Mouse (Mus musculus) lung, embryonic 14.5 days (tissue): ENCODE results near the gene Lamc3. TPM values are rescaled to one million over a fixed set of nuclear protein-coding genes. Genes with fewer than 3 reads are reported as not detected.

Experiments
- ATAC-seq: fragments of 200-750 bp; cut with Nextera tagmentation; 2 replicates; pipeline ENCODE4 v1.8.0; 2017; ENCODE audit warnings: mild to moderate bottlenecking, moderate TSS enrichment, moderate library complexity; ENCODE audit not compliant: insufficient read depth
- DNase-seq: peaks from one replicate; pipeline ENCODE4 v3.0.0-alpha.2; 2015
- H3K27ac ChIP-seq: fragments of 300-500 bp; sonication (generic); 2 replicates; pipeline ENCODE4 v1.5.1; 2014; ENCODE audit warnings: low read depth, mild to moderate bottlenecking, moderate library complexity
- H3K27me3 ChIP-seq: fragments of 300-500 bp; sonication (generic); 2 replicates; pipeline ENCODE4 v1.6.1; 2014; ENCODE audit warnings: low read length, control low read depth; ENCODE audit not compliant: insufficient read depth
- H3K36me3 ChIP-seq: fragments of 300-500 bp; sonication (generic); 2 replicates; pipeline ENCODE4 v1.6.1; 2014; ENCODE audit warnings: control low read depth; ENCODE audit not compliant: insufficient read depth
- H3K4me1 ChIP-seq: fragments of 300-500 bp; sonication (generic); 2 replicates; pipeline ENCODE4 v1.6.1; 2014; ENCODE audit warnings: antibody characterized with exemption, control low read depth; ENCODE audit not compliant: insufficient read depth
- H3K4me2 ChIP-seq: fragments of 300-500 bp; sonication (generic); 2 replicates; pipeline ENCODE4 v1.6.1; 2014; ENCODE audit warnings: mild to moderate bottlenecking
- H3K4me3 ChIP-seq: fragments of 300-500 bp; sonication (generic); 2 replicates; pipeline ENCODE4 v1.5.1; 2014; ENCODE audit warnings: low read depth, low read length
- H3K9ac ChIP-seq: fragments of 300-500 bp; sonication (generic); 2 replicates; pipeline ENCODE4 v1.6.1; 2014
- H3K9me3 ChIP-seq: fragments of 300-500 bp; sonication (generic); 2 replicates; pipeline ENCODE4 v1.6.1; 2016; ENCODE audit warnings: low read depth, low read length, control low read depth
- CTCF ChIP-seq: IDR thresholded peaks from 2 replicates; pipeline ENCODE4 v1.5.1; 2016; ENCODE audit warnings: antibody characterized with exemption, low read depth
- WGBS: fragments of 180-500 bp; shearing (Covaris S2); extraction: QIAGEN DNeasy Blood & Tissue Kit; methylation state at CpG from one replicate; pipeline ENCODE4 v1.1.7; 2014; 5-methylcytosine and 5-hydroxymethylcytosine counted together
- polyA plus RNA-seq: library from polyadenylated mRNA; unstranded; fragments of >200 nt; fragmentation: Nextera tagmentation; extraction: Ambion mirVana; gene quantifications from 2 replicates; pipeline ENCODE4 v1.2.1, GENCODE M21; 2014

The Lamc3 gene
- polyA plus RNA-seq, 1 experiment from 2014 or later = 0.87 TPM

- no peaks in the 10 kb centered on the region for H3K27me3 ChIP-seq
- WGBS = under 1% methylated on average over 66 of the region's 66 CpGs
- no peaks in the 10 kb centered on the region for H3K9me3 ChIP-seq
- H3K9ac ChIP-seq = peak within 1 kb of the TSS; percentile 58
- peak within 1 kb of the TSS; percentile 61 for H3K4me3 ChIP-seq
- no peaks in the 10 kb centered on the region for H3K36me3 ChIP-seq
- peaks cover 3% of the 10 kb centered on the region; the same call in 1 of the 2 replicates for H3K4me1 ChIP-seq
- DNase-seq = peak; percentile 88
- no peak within 1 kb of the TSS for H3K27ac ChIP-seq
- TF ChIP-seq CTCF = peak; percentile 62
- ATAC-seq = peak; percentile 76
- peak within 1 kb of the TSS; percentile 88 for H3K4me2 ChIP-seq
Observed at GRCm38 (mm10) chr2:31950058-31950871, 63.2 kb downstream of the Lamc3 start, which contains the start of gene Aif1l. TSS of gene Aif1l (plus strand) at chr2:31950139.

- Histone ChIP-seq H3K4me1 (peaks cover 3% of the 10 kb centered on the region; the same call in 1 of the 2 replicates), H3K9ac (peak overlapping the region; percentile 58), H3K4me2 (peak overlapping the region; percentile 88), H3K36me3 (no peaks in the 10 kb centered on the region), H3K27ac (no peak overlapping the region), H3K27me3 (no peaks in the 10 kb centered on the region), H3K9me3 (no peaks in the 10 kb centered on the region), H3K4me3 (peak overlapping the region; percentile 61)
- DNase-seq = peak; percentile 21
- WGBS = 17% methylated on average over 9 of the region's 9 CpGs
- TF ChIP-seq CTCF = no peak
- no peak for ATAC-seq
Observed at GRCm38 (mm10) chr2:31950966-31951365, 63.9 kb downstream of the Lamc3 start.

- no peaks in the 10 kb centered on the region for H3K27me3 ChIP-seq
- no peak for TF ChIP-seq CTCF
- WGBS = 84% methylated on average over 10 of the region's 10 CpGs
- H3K36me3 ChIP-seq = no peaks in the 10 kb centered on the region
- DNase-seq (no peak), ATAC-seq (no peak)
- H3K9me3 ChIP-seq = no peaks in the 10 kb centered on the region
- H3K4me3 ChIP-seq = no peak overlapping the region
- no peak overlapping the region for H3K4me2 ChIP-seq
- no peak overlapping the region for H3K27ac ChIP-seq
- H3K9ac ChIP-seq = no peak overlapping the region
- H3K4me1 ChIP-seq = peaks cover 3% of the 10 kb centered on the region; the same call in 1 of the 2 replicates
Observed at GRCm38 (mm10) chr2:31952236-31952635, 65.1 kb downstream of the Lamc3 start.

GRCm38 (mm10) chr2:31952725-31953124 is 65.6 kb downstream of the Lamc3 start:
- no peak overlapping the region for H3K9ac ChIP-seq
- no peak overlapping the region for H3K4me3 ChIP-seq
- H3K4me2 ChIP-seq = no peak overlapping the region
- H3K36me3 ChIP-seq = no peaks in the 10 kb centered on the region
- H3K27me3 ChIP-seq = no peaks in the 10 kb centered on the region
- no peak for TF ChIP-seq CTCF
- ATAC-seq (no peak), DNase-seq (no peak)
- H3K9me3 ChIP-seq = no peaks in the 10 kb centered on the region
- 69% methylated on average over 3 of the region's 3 CpGs for WGBS
- H3K27ac ChIP-seq = no peak overlapping the region
- peaks cover 3% of the 10 kb centered on the region; the same call in 1 of the 2 replicates for H3K4me1 ChIP-seq

- no peak overlapping the region for H3K4me3 ChIP-seq
- no peak overlapping the region for H3K4me2 ChIP-seq
- DNase-seq (peak; percentile 33), ATAC-seq (peak; percentile 36; the same call in 1 of the 2 replicates)
- peak overlapping the region; percentile 46; the same call in 1 of the 2 replicates for H3K27ac ChIP-seq
- WGBS = 44% methylated on average over 8 of the region's 8 CpGs
- peaks cover 3% of the 10 kb centered on the region; the same call in 1 of the 2 replicates for H3K4me1 ChIP-seq
- TF ChIP-seq CTCF = no peak
- no peak overlapping the region for H3K9ac ChIP-seq
- no peaks in the 10 kb centered on the region for H3K27me3 ChIP-seq
- no peaks in the 10 kb centered on the region for H3K9me3 ChIP-seq
- H3K36me3 ChIP-seq = no peaks in the 10 kb centered on the region
Observed at GRCm38 (mm10) chr2:31953687-31954086, 66.6 kb downstream of the Lamc3 start.

GRCm38 (mm10) chr2:31954779-31955181 is 67.7 kb downstream of the Lamc3 start:
- no peak for TF ChIP-seq CTCF
- no peaks in the 10 kb centered on the region for H3K9me3 ChIP-seq
- H3K27me3 ChIP-seq = no peaks in the 10 kb centered on the region
- peaks cover 3% of the 10 kb centered on the region; the same call in 1 of the 2 replicates for H3K4me1 ChIP-seq
- no peak for ATAC-seq
- no peak overlapping the region for H3K4me3 ChIP-seq
- no peak overlapping the region for H3K27ac ChIP-seq
- no peak overlapping the region for H3K9ac ChIP-seq
- H3K4me2 ChIP-seq = no peak overlapping the region
- WGBS = 81% methylated on average over 9 of the region's 9 CpGs
- DNase-seq = no peak
- no peaks in the 10 kb centered on the region for H3K36me3 ChIP-seq

- Histone ChIP-seq H3K9me3 (no peaks in the 10 kb centered on the region), H3K4me3 (no peak overlapping the region), H3K27me3 (no peaks in the 10 kb centered on the region), H3K9ac (no peak overlapping the region), H3K36me3 (no peaks in the 10 kb centered on the region), H3K4me2 (no peak overlapping the region), H3K27ac (no peak overlapping the region), H3K4me1 (peaks cover 3% of the 10 kb centered on the region; the same call in 1 of the 2 replicates)
- ATAC-seq (no peak), DNase-seq (no peak)
- TF ChIP-seq CTCF = no peak
- WGBS = 75% methylated on average over 5 of the region's 5 CpGs
Observed at GRCm38 (mm10) chr2:31955686-31956085, 68.6 kb downstream of the Lamc3 start.
